Mouse (Mus musculus) left cerebral cortex, postnatal 4 days (tissue): ENCODE data around the gene Stox2. TPM values are rescaled to one million over a fixed set of nuclear protein-coding genes. Genes with fewer than 3 reads are reported as not detected.

Source experiments
- DNase-seq: peaks from one replicate; pipeline ENCODE4 v3.0.0-alpha.2; 2022
- intact Hi-C: fragments of 180-260 bp; cut with DNase I; formaldehyde crosslinking; loops from one replicate; pipeline ENCODE4 v1.15.1; 2025
- total RNA-seq, 2 experiments: library from RNA; stranded (reverse); gene quantifications; 2 replicates each; pipeline ENCODE4 v1.2.3; 2021

Stox2 gene
- total RNA-seq, 2 experiments from 2014 or later = 118 to 122 TPM

DNA sequence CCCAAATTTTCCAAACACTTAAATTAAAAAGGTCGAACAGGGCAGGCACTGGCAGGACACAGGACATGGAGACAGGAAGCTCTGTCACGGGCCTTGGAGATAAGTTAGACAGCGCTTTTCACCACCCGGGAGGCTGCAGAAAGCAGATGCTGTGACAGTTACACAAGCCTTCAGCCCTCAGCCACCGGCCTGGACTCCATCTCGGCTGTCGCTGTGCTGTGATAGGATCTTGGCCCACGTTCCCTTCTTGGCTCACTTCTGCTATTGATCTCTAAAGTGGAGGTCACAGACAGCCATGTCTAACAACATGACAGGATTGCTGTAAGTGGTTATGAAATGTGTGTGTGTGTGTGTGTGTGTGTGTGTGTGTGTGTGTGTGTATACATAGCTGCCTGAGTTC lies 82.9 kb downstream of the Stox2 start:
- intact Hi-C loops = no loop called here
- no peak for DNase-seq

DNA sequence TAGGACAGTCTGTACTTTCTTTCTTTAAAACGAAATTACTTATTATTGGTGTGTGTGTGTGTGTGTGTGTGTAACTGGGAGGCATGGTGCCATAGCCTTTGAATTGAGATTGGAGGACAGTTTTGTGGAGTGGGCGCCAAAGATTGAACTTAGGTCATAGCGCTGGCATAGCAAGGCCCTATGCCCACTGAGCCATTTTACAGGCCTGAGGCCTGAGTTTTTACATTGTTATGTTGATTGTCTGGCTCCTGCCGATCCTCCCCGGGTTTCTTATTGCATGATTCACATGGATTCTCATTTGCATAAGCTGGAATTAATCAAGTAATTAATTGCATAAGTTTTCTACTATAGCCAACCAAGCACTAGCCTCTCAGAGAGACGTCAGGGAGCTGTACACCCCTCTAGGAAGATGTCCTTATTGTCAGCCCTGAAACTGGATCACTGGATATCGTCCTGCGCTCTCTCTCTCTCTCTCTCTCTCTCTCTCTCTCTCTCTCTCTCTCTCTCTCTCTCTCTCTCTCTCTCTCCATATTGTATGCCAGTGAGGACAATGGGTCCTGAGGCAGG lies 90.7 kb downstream of the Stox2 start:
- DNase-seq = no peak
- intact Hi-C loops = no loop called here

DNA sequence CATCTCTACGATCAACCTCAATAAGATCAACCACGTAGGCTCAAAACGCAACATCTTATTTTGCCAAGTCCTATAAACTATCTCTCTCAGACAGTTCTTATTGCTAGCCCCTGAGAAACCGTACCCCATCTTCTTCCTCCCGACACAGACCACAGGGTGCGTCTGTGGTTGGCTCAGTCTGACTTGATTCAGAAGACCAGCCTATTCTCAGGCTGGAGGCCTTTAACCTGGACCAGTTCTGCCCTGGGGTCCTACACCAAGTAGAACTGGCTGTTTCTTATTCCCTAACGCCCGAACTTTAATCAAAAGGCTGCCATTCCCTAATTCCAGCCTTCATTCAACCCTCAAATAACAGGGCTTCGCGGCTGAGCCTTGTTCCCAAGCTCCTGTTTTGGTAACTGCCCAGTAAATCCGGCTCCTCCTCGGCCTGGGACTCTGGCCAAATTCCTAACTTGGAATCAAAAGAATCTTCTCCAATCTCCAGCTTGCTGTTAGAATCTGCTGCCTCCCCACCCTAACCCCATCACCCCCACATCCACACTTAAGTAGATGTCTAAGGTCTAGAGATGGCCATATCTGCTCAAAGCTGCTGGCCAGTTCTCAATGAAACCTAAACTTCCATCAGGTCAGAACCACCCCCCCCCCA lies 91.5 kb downstream of the Stox2 start:
- DNase-seq = peak; percentile 31
- intact Hi-C loops = no loop called here

DNA sequence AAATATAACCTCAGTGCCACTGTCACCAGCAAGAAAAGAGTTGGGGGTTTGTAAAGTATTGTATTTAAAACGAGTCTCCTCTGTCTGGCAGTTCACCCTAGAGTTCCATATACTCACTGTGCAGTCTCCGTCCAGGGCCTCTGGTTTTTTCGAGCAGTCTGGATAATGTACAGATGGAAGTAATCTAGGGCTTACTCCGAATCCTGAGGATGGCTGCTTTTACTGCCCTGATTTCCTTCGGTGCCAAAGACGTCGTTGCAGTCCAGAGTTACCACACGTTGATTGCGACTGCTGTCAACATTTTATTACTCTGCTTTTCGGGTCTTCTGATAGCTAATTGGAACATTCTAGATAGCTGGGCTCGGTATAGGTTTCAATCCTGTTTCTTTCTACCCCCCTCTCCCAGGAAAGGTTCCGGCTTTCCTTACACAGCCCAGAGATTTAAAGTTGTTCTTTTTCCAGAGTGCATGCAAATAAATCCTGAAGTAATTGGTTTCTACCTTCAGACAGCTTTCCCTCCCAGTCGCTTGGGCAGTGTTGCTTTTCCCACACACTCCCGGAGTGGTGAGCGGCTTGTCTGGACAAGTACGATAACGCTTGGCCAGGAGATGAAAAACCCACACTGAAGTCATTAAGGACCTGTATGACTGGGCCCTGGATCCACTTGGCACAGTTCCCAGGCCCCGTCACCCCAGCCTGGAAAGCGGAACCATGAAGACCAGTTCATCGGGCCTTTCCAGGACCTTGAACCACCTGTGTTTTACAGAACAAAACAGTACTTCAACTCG lies 94.1 kb downstream of the Stox2 start:
- intact Hi-C loops = no loop called here

DNA sequence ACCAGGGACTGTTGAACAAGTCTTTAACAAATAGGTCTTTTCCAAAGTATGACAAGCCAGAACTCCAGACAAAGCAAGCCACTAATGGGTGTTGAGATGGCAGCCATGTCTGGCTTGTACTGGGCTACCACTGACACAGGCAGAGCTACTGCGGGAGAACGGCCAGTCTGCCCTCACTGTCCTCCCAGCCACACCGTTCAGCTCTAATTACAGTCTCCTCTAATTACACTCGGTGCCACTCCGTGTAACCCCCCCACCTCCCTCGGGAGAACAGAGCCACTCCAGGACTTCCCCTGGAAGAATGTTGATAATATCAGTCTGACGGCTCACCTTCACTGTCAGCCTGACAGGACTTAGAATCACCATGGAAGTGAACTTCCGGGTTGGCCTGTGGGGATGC lies 97.1 kb downstream of the Stox2 start:
- intact Hi-C loops = loop anchor here (5.0 kb wide), 1 partner anchor 62 kb away; no protein-coding TSS in a partner anchor
- DNase-seq = no peak

More for the DNA sequence above, 94.1 kb downstream of the Stox2 start:
- no peak for DNase-seq

DNA sequence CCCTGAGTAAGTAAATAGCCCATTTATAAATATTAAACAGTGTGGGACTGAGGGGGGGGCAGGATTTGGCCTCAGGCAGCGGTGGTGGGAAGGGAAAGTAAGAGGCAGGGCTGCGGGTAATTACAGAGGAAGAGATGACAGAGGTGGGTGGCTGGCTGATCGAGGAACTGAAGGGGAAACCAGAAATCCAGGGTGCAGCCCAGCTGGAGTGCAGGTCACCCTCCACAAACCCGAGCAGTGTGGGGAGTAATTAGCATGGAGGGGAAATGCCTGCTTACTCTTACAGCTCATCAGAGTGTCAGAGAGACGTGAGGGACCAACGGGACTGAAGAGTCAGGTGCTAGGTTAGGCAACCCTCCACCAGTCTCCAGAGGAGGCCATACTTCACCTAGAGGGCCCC lies 98.4 kb downstream of the Stox2 start:
- intact Hi-C loops = loop anchor here (5.0 kb wide), 1 partner anchor 61 kb away; no protein-coding TSS in a partner anchor
- DNase-seq = no peak

DNA sequence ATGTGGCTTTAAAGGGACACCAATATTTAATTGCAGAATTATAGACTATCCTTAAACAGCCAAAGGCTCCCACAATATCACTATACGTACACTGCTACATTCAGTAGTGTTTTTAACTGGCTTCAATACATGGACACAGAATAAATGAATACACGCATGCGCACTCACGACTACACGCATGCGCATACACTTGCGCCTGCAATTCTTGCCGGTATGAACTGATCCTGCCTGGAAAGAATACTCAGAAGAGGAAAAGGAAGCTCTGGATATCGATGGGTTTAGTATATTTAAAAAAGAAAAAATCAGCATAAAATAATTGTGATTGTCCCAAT lies 100.4 kb downstream of the Stox2 start:
- intact Hi-C loops = loop anchor here (5.0 kb wide), 1 partner anchor 58 kb away; no protein-coding TSS in a partner anchor
- no peak for DNase-seq

DNA sequence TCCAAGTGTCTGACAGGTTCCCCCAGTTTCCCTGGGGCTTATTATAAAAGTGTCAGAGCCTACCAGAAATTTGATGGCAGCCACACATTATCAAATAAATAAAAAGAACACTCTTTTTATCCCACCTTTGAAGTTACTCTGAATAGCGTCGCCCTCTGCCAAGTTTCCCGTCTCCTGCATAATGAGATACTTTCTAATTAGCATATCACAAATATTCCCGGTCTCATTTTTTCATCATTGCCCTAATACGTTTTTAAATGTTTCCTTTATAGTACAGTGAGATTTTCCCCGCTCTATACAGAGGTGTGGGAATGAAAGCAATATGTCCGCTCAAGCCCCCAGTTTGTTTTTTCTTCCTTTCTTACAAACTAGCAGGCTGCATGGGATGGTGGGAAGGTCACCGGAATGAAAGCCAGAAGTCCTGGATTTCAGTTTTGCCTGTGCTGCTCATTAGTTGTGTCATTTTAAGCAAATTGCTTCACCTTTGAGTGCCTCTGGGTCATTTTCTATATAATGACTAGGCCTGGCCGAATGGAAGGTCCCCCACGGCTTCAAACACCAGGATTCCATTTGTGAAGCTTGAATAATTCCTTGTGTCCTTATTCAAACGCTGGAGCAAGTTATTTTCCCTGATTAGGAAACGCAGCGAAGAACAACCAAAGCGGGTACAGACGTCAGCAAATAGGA lies 100.9 kb downstream of the Stox2 start:
- intact Hi-C loops = loop anchor here (5.0 kb wide), 1 partner anchor 58 kb away; no protein-coding TSS in a partner anchor
- DNase-seq = no peak

DNA sequence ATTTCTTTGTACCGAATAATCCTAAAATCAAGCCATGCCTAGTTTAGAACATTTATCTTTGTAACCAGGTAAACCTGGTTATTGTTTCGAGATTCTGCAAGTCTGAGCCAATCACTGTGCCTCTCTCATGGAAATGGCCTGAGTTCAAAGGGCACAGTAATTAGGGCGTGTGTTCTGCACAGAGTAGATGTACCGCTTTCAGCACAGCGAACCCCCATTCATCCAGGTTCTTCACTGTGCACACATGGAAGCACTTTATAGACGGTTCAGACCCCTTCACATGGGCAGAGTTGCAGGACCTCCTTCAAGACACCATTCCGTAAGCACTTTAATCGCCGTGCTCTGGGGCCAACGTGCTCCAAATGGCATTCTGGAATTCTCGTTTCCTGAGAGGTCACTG lies 104.7 kb downstream of the Stox2 start:
- intact Hi-C loops = no loop called here
- no peak for DNase-seq

DNA sequence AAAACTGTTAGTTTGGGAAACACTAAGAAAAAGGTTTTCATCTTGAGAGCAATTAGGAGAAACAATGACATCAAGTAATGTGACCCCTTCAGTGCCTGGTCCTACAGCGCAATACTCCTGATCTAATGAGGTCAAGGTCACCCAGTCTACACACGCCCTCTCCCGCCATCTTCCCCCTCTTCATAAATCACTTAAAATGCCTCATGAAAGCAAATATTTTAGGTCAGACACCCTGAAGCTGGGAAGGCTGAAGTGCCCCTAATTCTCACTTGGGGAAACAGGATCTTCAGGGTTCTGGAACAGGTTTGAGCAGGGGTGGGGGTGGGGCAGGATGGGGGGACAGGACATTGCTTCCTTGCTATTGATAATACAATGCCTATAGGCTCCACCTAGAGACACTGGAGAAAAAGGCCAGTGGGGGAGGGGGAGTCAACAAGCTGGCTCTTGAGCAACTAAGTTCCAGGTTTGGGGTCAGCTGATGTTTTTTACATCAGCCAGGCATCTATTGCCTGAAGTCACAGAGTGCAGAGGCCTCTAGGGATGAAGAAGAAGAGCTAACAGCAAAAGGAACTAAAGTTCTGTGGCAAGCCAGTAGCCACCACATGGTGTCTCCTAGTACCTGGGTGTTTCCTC lies 107.4 kb downstream of the Stox2 start:
- intact Hi-C loops = no loop called here
- no peak for DNase-seq

DNA sequence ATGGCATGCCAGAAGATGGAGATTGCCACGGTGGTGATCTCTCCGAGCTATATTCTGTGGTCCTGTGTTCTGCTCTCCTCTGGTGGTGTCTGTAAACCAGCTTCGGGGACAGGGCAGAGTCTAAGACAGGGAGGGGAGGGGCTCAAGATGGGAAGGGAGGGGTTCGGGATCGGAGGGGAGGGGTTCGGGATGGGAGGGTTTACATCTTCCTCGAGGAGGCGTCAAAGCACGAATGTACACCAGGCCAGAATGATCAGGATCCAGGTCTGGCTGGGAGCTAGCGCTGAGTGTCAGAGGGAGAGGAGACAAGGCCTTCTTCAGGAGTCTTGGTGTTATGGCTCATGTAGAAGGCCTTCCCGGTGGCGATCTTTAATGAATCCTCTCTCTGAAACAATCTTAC lies 109.7 kb downstream of the Stox2 start:
- no peak for DNase-seq
- intact Hi-C loops = no loop called here

DNA sequence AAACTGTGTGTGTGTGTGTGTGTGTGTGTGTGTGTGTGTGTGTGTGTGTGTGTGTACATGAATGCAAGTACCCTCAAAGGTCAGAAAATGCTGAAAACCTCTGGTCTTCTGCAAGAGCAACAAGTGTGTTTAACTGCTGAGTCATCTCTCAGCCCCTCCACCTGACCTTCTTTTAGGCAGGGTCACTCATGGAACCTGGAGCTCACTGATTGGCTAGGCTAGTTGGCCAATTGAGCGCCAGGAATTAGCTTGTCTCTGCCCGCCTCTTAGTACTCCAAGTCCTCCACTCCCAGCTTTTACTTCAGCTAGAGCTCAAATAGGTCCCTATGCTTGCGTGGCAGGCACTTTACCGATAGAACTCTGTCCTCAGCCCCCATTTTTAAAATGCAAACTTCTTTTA lies 110.2 kb downstream of the Stox2 start:
- DNase-seq = no peak
- intact Hi-C loops = no loop called here

DNA sequence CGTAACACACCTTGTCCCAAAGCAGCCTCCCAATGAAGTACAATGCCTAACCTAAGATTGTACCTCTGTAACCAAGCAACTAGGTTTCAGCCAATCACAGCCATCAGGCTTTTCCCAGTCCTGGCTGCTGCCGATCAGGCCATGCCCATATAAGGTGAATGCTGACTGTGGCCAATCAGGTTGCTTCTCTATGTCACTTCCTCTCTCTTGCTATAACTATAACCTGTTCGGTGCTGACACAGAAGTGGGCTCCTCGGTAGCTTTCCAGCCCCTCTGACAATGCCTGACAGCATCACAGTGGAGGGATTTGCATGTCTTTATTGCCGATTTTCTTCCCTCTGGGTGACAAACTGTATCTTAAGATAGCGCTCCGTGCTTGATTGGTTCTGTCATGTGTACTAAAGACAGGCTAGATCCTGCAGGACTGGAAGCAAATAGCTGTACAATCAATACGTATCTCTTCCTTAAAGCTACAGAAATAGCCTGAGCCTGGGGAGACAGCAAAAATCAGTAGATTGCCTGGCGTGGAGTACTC lies 111.9 kb downstream of the Stox2 start:
- intact Hi-C loops = no loop called here
- DNase-seq = peak; percentile 69

DNA sequence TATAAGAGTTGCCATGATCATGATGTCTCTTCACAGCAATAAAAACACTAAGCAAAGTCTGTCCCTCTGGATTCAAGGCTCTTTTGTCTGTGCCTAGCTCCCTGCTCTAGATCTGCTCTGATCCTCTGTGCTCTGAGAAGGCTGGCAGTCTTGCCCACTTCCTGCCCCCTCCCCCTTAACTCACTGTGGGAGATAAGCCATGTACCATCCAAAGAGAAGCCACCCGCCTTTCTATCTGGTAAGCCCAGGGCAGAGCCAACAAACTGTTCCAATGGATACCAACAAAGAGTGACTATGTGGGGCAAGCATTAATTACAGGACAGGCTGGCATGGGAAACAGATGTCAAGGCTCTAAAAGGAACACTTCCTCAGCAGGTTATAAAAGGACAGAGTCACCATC lies 113.2 kb downstream of the Stox2 start:
- DNase-seq = peak; percentile 25
- intact Hi-C loops = no loop called here

DNA sequence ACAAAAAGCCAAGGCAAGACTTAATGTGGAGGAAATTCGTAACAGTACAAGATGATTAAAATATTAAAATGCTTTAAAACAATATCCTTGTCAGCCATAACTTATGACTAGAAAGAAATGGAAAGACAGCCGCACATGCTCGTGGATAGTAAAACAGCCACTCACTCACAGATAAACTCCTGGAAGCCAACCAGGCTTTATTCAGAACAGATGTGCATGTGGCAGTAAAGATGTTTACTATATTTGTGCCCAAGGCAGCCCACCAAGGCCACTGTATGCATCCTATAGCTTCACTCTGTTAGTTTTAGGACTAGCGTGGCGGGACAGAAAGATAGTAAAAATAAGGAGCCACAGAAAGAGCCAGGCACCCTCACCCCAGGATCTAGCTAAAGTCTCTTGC lies 115.2 kb downstream of the Stox2 start:
- intact Hi-C loops = no loop called here
- DNase-seq = no peak

DNA sequence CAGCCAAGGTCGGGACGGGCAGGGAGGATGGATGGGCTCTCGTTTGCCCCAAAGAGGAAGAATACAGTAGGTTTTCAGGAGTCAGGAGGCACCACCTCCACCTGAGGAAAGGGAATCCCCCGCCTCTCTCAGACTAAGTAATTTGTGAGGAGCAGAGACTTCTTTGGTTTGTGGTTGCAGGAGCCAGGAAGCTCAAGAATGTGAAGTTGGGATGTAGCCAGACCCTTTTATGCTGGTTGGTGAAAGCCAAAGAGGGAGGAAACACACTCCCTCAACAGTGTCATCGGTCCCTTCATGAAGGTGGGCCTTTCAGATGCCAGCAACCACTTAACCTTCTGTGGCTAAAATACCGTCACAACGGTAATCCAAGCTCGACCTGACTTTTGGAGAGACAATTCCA lies 119.8 kb downstream of the Stox2 start:
- intact Hi-C loops = no loop called here
- DNase-seq = no peak

DNA sequence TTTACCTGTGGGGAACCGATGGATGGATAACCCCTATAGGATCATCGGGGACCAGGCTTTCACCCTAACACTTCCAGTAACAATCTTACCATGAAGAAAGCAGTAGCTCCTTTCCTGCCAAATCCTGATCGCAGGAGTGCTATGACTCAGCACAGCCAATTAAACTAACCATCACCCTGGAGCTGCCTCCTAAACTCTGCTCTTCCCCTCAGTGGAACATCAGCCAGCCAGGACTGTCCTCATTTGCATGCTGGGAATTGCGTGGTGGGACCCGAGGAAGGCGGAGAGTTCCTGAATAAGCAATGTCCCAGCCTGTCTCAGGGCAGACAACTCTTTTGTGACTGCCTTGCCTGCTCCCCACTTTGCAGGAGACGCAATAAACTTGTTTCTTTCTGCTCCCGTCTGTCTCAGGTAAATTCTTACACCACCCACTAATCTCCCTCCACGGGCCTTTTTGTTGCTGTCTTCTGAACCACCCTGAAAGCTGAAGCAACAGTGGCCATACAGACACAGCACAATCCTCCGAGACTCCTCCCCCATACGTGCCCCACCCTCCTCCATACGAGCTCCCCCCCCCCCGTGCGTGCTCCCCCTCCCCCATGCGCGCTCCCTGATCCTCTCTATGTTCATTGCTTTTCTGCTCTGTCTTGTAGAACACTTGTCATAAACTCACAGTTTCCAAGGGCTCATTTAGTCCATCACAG lies 121.9 kb downstream of the Stox2 start:
- no peak for DNase-seq
- intact Hi-C loops = no loop called here

DNA sequence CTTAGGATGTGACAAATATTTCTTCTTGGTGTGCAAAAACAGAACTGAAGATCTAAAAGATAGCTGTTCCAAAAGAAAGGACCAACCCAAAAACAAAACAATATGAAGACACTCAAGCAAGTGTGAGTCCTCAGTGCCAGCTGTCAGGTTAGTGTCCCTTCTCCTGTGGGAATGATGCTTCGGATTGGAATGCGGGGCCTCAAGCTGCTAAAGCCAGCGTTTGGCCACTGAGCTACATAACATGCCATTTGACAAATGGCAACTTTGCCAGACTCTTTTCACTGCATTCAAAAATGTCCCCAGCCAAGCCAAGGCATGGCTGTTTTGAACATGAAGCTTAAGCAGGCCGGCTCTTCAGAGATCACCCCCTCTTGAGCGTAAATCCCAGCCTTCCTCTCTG lies 124.9 kb downstream of the Stox2 start:
- no peak for DNase-seq
- intact Hi-C loops = no loop called here

DNA sequence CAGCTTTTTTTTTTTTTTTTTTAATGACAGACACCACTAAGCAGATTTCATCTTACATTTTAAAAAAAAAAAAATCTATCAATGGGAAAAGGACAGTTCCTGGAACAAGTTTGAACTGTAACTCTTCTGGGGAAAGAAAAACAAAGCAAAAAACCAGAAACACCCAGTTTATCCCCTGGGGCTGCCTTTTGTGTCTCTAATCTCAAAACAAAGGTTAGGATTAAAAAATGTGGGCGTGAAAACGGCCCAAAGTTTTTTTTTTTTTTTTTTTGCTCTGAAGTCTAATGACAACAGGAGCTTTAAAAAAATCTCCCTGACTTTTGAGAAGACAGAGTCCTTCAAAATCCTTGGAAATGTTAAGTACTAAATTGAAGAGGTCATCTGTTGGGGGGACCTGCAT lies 125.5 kb downstream of the Stox2 start:
- no peak for DNase-seq

DNA sequence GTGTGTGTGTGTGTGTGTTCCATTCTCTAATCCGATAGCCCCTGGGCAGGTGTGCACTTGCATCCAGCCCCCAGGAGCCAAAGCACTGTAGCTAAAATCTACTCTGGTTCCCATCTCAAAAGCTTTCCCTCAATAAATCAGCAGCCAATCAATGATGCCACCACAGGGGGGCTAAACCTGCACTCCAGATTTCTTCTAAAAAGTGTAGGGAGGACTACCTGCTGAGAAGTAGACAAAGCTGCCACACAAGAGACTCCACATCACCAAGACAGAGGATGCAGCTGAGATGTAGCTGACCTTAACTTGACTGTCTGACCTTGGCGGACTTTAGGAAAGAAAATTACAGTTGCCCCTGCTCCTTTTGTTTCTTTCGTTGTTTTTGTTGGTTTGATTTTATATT lies 127.7 kb downstream of the Stox2 start:
- no peak for DNase-seq
- intact Hi-C loops = no loop called here

More for the DNA sequence above, 125.5 kb downstream of the Stox2 start:
- intact Hi-C loops = no loop called here
